8 mouse cellular contexts compared by ENCODE assay signal in the genomic region with DNA sequence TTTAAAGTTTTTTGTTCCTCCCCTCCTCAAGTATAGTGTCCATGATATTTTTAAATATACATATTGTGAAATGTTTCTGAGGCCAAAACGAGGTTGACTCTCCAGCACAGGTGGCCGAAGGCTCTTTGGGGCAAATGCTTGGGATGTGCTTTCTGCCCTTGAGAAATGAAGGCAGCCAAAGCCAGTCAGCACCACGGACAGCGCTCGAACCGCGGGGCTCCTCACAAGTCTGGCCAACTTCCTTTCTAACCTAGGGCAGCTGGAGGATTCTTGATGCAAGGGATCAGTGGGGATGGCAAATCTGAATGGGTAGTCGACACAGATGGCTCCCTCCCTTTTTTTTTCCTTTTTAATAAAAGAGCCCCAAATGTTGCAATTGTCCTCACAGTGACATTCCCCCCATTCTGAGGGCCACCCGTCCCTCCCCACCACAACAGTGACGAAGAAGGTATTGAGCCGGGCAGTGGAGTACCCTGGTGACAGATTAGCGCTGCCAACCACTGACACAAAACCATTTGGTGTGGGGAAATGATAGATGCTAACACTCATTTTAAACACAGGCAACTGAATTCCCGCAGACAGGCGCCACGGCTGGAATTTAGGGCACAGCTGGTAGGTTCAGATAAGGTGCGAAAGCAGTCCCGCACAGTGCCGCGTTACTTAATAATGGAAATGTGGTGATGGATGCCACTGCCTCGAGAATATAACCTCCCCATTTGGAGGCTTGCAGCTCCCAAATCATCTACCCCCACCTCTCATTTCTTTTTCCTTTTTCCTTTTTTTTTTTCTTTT.
DNase-seq lines count a peak whose midpoint lies in the region; ATAC-seq lines count a peak whose summit lies in the region.

No protein-coding gene starts in this region.

- H3K4me1 ChIP-seq in liver, embryonic 13.5 days (replicated peaks): no peaks in the 10 kb centered on the region

- no peak overlapping the region for H3K9ac ChIP-seq in liver, embryonic 13.5 days

- DNase-seq in kidney, adult 18-20 months: peak; percentile 42
- no peak for DNase-seq in kidney, adult 11 months
- DNase-seq in Muller cell, postnatal 12 days (ENCODE audit: inconsistent ontology term): peak; percentile 62
- peak; percentile 84 for DNase-seq in embryo, embryonic 11 days
- peak; percentile 20 for DNase-seq in liver, embryonic 13.5 days
- peak; percentile 58 for DNase-seq in retina, postnatal 1 day
- no peak for DNase-seq in cerebellum, adult 11-12 months

- 19% methylated on average over 20 of the region's 20 CpGs for WGBS in liver, embryonic 13.5 days (ENCODE audit: insufficient replicate concordance)

- no peak for ATAC-seq in liver, embryonic 13.5 days (ENCODE audit: low read depth)
- no peak for ATAC-seq in frontal cortex, adult (ENCODE audit: low TSS enrichment)

- no peaks in the 10 kb centered on the region for H3K27me3 ChIP-seq in liver, embryonic 13.5 days

- H3K27ac ChIP-seq in liver, embryonic 13.5 days: no peak overlapping the region

- no peaks in the 10 kb centered on the region for H3K36me3 ChIP-seq in liver, embryonic 13.5 days

- no peak overlapping the region for H3K4me2 ChIP-seq in liver, embryonic 13.5 days

- H3K9me3 ChIP-seq in liver, embryonic 13.5 days (replicated peaks): no peaks in the 10 kb centered on the region

- no peak overlapping the region for H3K4me3 ChIP-seq in liver, embryonic 13.5 days (replicated peaks)

Comparison
In these comparisons a context has a peak if more than half of its experiments do, and no peak if none do; other contexts are left out.
1. DNase-seq: peak in kidney, adult 18-20 months (single experiment), Muller cell, postnatal 12 days (single experiment), embryo, embryonic 11 days (single experiment), liver, embryonic 13.5 days (single experiment) and retina, postnatal 1 day (single experiment); none in kidney, adult 11 months (single experiment) and cerebellum, adult 11-12 months (single experiment).